Mouse (Mus musculus): ENCODE data around the gene Mogs.

Mogs gene

GRCm38 (mm10) chr6:83121863-83122710 is 6.8 kb downstream of the Mogs start:
- DNase-seq (ENCODE audit: low spot score in 2 of 2): no peak

DNA sequence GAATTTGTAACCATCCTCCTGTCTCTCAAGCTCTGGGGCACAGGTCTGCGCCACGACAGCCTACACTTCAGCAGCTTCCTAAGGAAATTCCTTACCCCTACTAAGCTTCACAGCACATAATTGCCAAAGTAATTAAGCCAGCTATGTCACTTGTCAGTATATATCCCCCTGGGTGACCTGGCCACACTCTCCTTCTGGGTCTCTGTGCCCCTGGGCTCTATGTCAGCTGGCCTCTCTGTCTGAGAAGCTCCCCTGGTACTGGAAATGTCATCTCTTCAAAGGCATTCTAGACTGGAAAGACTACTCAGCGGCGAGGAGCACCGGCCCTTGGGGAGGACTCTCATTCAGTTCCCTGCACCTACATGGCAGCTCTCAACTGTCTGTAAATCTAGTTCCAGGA is 7.7 kb downstream of the Mogs start:
- no peak for DNase-seq (ENCODE audit: low spot score in 2 of 2)

DNA sequence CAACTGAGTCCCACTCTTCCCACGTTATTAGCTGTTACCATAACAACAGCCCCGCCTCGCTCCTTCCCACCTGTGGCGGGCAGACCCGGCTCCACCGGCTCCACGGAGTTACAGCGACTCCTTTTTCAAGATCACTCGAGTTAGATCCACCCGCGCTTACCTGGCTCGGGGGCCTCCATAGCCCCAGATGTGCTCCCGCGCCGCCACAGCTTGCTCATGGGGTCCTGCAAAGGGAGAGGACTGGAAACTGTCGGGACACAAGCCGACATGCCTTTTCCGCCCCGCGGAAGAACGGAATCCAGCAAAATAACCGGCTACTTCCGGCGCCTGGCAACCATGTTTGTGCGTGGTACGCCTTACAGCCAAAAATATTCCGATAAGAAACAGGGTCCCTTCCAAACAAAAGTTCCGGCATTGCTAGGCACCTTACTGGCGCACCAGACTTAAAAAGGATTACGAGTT is 9.6 kb downstream of the Mogs start:
- peak; percentile 80 to 87 for DNase-seq (ENCODE audit: low spot score in 2 of 2)

DNA sequence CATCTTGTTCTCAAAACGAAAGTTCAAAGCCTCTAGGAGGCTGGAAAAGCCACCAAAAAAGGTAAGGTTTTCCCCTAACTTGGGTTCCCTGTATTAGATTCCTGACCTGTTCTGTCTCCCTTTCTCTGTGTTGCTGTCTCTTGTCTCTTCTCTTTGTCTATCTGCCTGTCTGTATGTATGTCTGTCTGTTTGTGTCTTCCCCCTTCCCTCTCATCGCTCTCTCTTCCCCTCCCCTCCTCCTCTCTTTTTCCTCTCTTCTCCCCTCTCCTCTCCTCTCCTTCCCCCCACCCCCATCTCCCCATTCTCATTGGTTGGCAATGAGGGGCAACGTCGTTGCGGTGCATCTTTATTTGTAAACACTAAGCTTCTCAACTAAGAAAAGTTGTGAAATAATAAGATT is 10.0 kb downstream of the Mogs start, which contains the start of gene Ino80b:
Gene Ino80b, minus strand, starts transcription at position 101 of the 400 bp plus-strand sequence.
- no peak for DNase-seq (ENCODE audit: low spot score in 2 of 2)

DNA sequence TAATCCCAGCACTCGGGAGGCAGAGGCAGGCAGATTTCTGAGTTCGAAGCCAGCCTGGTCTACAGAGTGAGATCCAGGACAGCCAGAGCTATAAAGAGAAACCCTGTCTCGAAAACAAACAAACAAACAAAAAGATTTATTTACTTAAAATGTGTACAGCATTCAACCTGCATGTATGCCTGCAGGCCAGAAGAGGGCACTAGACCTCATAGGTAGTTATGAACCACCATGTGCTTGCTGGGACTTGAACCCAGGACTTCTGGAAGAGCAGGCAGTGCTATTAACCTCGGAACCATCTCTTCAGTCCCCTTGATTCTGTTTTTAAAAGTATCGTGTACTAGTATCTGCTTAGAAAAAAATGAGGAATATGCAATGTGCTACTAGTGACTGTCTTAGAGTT is 12.1 kb downstream of the Mogs start:
- DNase-seq (ENCODE audit: low spot score in 2 of 2): no peak

DNA sequence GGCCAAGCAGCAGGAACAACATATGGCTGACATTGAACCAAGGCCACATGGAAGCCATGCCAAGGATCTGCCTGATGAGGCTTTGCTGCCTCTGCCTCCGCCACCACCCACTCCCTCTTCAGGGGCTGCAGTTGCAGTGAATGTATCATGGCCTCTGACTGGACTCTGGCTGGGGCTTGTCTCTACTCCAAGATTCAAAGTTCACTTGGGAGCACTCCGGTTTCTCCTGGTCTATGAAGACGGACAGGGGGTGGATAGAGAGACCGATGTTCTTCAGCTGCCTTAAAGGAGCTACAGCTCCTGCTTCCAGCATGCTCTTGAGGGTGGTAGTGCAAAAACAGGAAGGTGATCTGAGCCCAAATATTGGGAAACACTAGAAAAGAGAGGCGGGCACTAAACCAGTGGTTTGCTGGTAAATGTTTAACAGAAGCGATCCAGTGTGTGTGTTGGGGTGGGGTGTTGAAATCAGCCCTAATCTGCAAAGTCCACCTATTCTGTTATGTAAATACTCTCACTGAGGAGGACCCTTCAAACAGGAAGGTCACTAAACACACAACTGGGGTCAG is 16.3 kb downstream of the Mogs start:
- DNase-seq (ENCODE audit: low spot score in 2 of 2): no peak

DNA sequence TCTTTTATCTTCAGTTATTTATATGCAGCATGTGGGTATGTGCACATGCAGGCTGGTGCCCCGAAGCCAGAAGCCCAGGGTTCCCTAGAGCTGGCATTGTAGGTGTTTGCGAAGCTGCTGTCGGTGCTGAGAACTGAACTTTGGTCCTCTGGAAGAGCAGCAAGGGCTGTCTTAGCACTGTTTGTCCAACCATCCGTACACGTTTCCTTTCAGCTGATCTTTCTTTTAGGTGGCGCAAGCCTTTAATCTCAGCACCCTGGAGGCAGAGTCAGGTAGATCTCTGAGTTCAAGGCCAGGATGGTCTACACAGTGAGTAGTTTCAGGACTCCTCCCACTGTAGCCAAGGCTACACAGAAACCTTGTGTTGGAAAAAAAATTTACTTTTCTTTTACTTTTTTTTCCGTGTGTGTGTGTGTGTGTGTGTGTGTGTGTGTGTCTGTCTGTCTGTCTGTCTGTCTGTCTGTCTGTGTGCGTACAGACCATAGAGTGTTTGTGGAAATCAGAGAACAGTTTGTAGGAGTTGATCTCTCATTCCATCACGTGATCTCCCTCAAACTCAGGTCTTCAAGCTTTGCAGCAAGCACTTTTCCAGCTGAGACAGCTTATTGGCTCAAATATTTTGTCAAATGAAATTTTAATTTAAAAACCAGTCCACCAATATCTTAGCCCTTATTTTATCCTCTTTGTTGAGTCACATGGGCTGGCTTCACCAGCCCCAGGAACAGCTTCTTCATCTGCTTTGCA is 17.1 kb downstream of the Mogs start:
- DNase-seq (ENCODE audit: low spot score in 2 of 2): no peak

GRCm38 (mm10) chr6:83134226-83134625 is 18.9 kb downstream of the Mogs start:
- DNase-seq (ENCODE audit: low spot score in 2 of 2): no peak

DNA sequence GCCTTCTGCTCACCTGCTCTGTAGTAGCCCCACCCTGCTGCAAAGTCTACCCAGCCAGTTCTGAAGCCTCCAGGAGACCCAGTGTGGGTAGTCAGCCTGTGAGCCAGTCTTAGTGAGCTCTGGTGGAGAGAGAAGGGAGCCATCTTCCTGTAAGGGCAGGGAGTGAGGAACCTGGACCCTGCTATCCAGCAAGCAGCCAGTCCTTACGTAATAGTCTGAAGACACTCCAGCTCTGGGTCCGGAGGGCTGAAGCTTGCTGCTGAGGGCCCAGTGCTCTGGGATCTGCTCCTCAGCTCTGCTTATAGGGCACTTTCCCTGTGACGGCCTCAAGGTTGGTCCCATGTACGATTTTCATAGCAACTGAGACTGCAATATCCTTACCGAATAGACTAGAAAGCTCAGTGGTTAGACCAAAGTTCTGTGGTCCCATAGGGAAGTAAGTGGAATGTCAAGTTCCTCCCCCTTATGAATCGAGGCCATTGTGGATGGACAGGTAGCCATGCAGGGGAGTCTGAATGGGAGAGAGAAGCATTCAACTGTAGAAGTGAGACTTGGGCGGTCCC is 19.7 kb downstream of the Mogs start, which contains the start of gene Rtkn:
Gene Rtkn, plus strand, starts transcription at position 513 of the 563 bp plus-strand sequence.
- DNase-seq (ENCODE audit: low spot score in 2 of 2): no peak

GRCm38 (mm10) chr6:83135571-83136161 is 20.4 kb downstream of the Mogs start:
- no peak for DNase-seq (ENCODE audit: low spot score in 2 of 2)

DNA sequence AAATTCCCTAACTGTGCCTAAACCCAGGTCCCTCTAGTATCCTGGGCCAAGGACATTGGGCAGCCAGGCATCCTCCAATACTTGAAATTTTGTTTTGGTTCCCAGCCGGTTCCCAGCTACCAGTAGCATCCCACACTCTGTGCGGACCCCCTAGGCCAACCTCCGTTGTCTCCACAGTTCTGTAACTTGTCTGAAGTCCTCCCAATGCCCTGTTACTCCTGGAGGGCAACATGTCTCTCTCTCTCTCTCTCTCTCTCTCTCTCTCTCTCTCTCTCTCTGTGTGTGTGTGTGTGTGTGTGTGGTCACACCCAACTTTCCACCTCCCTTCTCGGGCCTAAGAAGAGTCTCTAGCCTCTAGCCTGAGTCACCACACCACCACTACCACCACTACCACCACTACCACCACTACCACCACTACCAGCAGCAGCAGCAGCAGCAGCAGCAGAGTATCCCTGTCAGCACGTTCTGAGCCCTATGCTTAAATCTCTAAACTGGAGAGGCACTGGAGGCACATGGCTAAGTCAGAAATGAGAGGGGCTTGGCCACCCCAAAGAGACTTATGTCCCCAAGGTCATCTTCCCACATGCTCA is 21.1 kb downstream of the Mogs start:
- no peak for DNase-seq (ENCODE audit: low spot score in 2 of 2)

DNA sequence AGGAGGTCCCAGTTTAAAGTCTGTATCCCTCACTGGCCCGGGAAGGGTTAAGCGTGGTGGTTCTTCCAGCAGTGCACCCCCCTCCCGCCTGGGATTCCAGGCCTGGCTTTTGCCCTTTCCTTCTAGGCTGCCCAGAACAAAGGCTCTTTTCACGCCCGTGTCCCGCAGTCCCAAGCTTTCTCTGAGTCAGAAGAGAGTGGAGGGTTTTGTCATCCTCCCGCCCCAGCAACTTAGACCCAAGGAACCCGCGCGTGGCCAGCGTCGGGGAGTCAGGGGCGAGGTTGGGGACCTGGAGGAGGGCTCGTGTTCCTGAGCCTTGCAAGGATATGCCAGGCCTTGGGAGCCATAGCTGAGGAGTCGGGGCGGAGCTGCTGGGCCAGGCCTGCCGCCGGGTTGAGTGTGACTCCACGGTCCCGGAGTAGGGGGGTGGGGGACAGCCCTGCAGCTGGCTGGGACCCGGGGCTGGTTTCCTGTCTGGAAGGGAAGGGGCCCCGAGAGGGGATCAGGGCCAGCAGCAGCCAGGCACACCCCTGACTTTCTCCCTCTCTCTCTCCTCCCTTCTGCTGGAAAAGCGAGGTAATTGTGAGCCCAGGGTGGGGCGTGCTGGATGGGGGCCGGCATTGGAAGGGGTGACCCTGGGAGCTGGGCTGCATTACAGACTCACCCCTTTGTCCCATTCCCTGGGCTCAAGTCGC is 21.7 kb downstream of the Mogs start:
- DNase-seq (ENCODE audit: low spot score in 2 of 2): no peak

GRCm38 (mm10) chr6:83137576-83137950 is 22.3 kb downstream of the Mogs start:
- DNase-seq (ENCODE audit: low spot score in 2 of 2): peak; percentile 64 to 70

DNA sequence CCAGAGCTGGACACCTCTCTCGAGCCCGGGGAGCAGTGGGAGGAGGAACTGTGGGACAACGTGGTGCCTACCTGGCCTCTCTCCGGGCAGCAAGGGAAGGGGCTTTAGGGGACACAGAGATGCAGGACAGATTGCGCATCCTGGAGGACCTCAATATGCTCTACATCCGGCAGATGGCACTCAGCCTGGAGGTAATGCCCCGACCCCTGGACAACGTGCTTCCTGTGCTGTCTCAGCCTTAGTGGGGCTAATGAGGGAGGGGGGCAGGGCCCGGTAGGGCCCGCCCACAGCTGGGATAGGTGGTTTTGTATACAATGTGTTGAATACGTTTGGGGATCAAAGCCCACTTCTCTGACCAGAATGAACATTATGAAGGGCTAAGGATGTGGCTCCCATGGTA is 22.8 kb downstream of the Mogs start:
- no peak for DNase-seq (ENCODE audit: low spot score in 2 of 2)

GRCm38 (mm10) chr6:83140044-83140443 is 24.7 kb downstream of the Mogs start:
- no peak for DNase-seq (ENCODE audit: low spot score in 2 of 2)

GRCm38 (mm10) chr6:83141636-83142035 is 26.3 kb downstream of the Mogs start:
- DNase-seq (ENCODE audit: low spot score in 2 of 2): no peak

GRCm38 (mm10) chr6:83142211-83142731 is 27.0 kb downstream of the Mogs start:
- DNase-seq (ENCODE audit: low spot score in 2 of 2): peak in 1 of 2 experiments; percentile 65

- DNase-seq (ENCODE audit: low spot score in 2 of 2): no peak
Measured at GRCm38 (mm10) chr6:83142886-83143285, 27.6 kb downstream of the Mogs start.

DNA sequence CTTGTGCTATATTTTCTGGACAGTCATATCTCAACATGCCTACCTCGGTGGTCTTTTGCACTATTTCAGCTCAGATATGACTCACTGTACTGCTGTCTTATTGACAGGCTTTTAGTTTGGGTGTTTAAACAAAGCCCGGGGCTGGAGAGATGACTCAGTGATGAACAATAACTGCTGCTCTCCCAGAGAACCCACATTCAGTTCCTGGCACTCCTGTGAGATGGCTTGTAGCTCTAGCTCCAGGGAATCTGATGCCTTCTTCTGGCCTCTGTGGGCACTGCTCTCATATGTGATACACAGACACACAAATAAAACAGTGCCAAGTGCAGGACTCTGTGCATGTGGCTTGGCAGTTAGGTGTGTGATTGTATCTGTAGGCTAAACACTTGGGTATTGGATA is 29.9 kb downstream of the Mogs start:
- DNase-seq (ENCODE audit: low spot score in 2 of 2): no peak

- no peak for DNase-seq (ENCODE audit: low spot score in 2 of 2)
Measured at GRCm38 (mm10) chr6:83145805-83146204, 30.5 kb downstream of the Mogs start.

All from frontal cortex, postnatal 14 days (tissue).